Mouse (Mus musculus) large intestine, adult 2 months (tissue): Measurements from ENCODE around the gene Acvr1b. TPM values are rescaled to one million over a fixed set of nuclear protein-coding genes. Genes with fewer than 3 reads are reported as not detected.

Experiments
- DNase-seq: peaks from one replicate; pipeline ENCODE4 v3.0.0-alpha.2; 2012; ENCODE audit warnings: low read depth, low spot score
- WGBS: fragments of 180-500 bp; shearing (Covaris S2); methylation state at CpG from one replicate; pipeline ENCODE4 v1.1.7; 2018; 5-methylcytosine and 5-hydroxymethylcytosine counted together
- polyA plus RNA-seq: library from polyadenylated mRNA; depleted of rRNA; stranded (reverse); fragments of >200 nt; gene quantifications from 2 replicates; pipeline ENCODE4 v1.2.3, GENCODE M21; 2012

The Acvr1b gene
- polyA plus RNA-seq, 1 experiment, result 31.7 TPM

GRCm38 (mm10) chr15:101145424-101146099, 28.3 kb upstream of the Acvr1b start:
- peak; percentile 93 for DNase-seq
- WGBS, result under 1% methylated on average over 19 of the region's 19 CpGs

DNA sequence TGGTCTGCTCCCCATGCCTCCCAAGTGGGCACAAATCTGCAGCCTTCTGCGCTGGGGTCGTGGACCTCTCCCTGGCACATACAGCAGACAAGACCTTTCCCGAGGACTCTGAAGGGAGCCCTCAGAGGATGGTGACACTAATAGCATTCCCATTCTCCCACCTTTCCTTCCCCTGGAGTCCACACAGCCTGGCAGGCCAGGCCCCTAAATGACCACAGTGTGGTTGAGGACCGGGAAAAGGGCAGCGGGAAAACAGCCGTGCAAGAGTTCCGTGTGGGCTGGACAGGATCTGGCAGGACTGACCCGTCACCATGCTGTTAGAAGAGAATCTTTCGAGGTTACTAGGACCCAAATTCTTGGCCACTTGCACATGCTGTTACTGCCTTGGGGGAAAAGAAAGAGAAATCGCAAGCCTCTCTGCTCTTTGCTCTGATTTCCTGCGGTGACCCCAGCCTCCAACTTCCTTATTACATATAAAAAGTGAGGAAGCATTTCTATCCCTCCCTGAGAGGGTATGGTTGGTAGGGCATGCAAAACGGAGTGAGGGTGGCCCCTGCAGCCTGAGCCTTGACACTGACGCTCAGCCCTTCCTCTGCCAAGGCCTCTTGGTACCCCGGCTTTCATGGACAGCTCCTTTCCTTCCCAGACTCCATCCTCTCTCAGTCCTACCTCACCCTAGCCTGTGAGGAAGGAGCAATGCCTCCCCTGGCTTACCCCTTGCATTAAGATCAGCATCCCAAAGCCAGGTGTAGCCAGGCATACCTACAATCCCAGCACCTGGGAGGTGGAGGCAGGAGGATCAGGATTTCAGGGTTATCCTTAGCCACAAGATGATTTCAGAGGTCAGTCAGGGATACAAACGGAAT, 27.5 kb upstream of the Acvr1b start:
- no peak for DNase-seq
- 18% methylated on average over 15 of the region's 15 CpGs for WGBS

DNA sequence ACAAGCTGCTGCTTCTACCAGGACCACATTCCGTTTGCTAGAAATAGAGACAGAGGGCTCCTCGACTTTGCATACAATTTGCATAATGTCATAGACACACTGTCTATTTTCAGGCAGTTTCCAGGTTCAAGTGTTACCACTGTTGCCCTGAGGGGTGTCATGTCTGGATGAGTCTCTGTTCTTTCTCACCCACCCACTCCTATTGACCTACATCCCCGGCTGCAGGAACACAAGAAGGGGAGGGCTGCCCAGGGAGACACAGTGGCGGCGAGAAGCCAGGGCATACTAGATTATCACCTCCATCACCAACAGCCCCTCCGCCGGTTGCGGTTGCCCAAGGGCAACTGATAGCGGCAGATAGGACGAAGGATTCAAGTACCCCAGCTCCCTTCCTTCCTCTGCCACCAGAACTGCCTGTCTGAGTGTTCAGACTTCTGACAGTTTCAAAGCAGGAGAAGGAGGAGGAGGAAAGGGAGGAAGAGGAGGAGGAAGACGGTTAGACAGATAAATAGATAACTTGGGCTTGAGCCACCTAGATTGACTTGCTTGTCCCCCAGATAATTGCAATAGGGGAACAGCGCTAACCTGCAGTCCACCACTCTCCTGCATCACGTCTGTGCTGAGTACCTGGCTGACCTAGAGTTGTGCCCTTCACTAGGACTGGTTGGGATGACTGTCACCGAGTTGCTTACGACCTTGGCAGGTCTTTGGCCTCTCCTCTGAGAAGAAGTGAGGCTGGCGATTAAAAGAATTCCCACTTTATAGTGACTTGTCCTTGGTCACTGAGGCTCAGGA, 26.6 kb upstream of the Acvr1b start:
- DNase-seq, result no peak
- 73% methylated on average over 16 of the region's 16 CpGs for WGBS

- DNase-seq, result no peak
- WGBS, result 22% methylated on average over 6 of the region's 6 CpGs
Measured at GRCm38 (mm10) chr15:101147910-101148273, 26.0 kb upstream of the Acvr1b start.

GRCm38 (mm10) chr15:101148604-101149003, 25.3 kb upstream of the Acvr1b start:
- DNase-seq, result no peak
- 57% methylated on average over 6 of the region's 6 CpGs for WGBS

GRCm38 (mm10) chr15:101151409-101152261, 22.2 kb upstream of the Acvr1b start:
- 85% methylated on average over 9 of the region's 9 CpGs for WGBS
- no peak for DNase-seq

GRCm38 (mm10) chr15:101154700-101155616, 18.9 kb upstream of the Acvr1b start:
- no peak for DNase-seq
- 74% methylated on average over 7 of the region's 7 CpGs for WGBS

DNA sequence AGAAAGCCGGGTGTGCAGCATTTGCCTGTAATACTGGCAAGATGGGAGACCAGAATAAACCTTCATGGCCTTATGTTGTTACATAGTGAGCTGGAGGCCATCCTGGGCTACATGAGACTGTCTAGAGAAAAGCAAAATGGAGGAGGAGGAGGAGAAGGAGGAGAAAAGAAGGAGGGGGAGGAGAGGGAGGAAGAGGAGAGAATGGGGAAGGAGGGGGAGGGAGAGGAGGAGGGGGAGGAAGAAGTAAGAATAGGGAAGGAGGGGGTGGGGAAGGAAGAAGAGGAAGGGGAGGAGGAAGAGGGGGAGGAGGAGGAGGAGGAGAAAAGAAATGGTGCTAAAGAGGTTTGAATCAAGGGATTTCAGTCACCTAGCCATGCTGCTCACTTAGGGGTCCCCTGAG, 13.7 kb upstream of the Acvr1b start:
- 54% methylated on average over 1 of the region's 1 CpGs for WGBS
- no peak for DNase-seq

GRCm38 (mm10) chr15:101160591-101160990, 13.3 kb upstream of the Acvr1b start:
- WGBS, result 66% methylated on average over 7 of the region's 7 CpGs
- no peak for DNase-seq

- DNase-seq, result no peak
- 35% methylated on average over 7 of the region's 7 CpGs for WGBS
Measured at GRCm38 (mm10) chr15:101161534-101161933, 12.3 kb upstream of the Acvr1b start.

- DNase-seq, result no peak
- WGBS, result 23% methylated on average over 15 of the region's 15 CpGs
Measured at GRCm38 (mm10) chr15:101163056-101163458, 10.8 kb upstream of the Acvr1b start.

GRCm38 (mm10) chr15:101163854-101164253, 10.0 kb upstream of the Acvr1b start:
- DNase-seq, result no peak
- WGBS, result 23% methylated on average over 5 of the region's 5 CpGs

DNA sequence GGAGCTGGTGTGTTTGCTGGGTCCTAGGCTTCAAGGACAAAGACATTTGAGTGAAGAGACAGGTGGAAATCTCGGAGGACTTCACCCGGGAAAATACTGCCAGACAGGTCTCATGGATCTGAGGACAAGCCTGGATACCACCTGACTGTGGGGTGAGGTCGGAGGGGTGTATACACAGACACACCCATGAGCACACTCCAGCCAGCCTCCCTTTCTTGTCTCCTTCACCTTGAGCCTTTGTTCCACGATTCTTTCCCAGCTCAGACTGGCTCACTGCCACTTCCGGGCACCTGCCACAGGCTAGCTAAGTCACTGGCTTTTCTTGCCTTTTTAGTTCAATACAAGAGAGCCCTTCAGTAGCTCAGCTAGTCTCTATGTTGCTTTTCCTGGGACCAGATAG, 9.6 kb upstream of the Acvr1b start:
- 38% methylated on average over 5 of the region's 5 CpGs for WGBS
- no peak for DNase-seq

DNA sequence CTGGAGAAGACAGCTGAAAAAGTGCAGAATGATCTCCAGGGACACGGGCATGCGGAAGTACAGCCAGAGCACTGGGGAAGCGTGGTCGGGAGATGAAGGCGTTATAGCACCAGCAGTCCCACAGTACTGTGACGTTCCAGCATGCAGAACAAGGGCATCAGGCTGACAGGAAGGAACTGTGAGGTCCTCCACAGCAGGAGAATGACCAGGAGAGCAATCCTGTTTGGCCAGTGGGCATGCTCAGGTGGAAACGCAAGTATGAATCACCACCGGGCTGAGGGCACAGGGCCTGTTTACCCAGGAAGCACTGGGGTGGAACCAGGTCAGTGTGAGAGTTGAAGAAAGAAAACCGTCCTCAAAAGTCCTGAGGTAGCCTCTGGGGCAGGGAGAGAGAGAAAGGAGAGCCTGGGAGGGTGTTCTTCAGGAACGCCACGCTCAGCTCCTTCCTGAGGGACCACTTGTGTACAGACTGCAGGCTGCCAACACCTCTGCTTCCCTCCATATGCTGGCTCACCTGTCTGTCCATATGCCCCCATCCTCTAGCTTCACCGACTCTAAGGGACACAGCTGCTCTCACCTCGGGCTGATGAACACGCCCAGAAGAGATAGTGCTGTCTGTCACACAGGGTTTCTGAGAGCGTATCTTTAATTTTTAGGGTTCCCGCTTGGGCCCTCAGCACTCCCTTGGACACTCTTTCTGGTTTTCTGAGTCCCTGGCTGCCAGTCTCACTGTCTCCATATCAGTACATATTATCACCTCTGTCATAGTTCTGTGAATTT, 8.0 kb upstream of the Acvr1b start:
- DNase-seq, result no peak
- WGBS, result 32% methylated on average over 16 of the region's 16 CpGs

GRCm38 (mm10) chr15:101167553-101167952, 6.3 kb upstream of the Acvr1b start:
- no peak for DNase-seq
- 29% methylated on average over 11 of the region's 11 CpGs for WGBS

- no peak for DNase-seq
- WGBS, result 89% methylated on average over 5 of the region's 5 CpGs
Measured at GRCm38 (mm10) chr15:101169910-101170309, 4.0 kb upstream of the Acvr1b start.

- DNase-seq, result no peak
- 93% methylated on average over 10 of the region's 10 CpGs for WGBS
Measured at GRCm38 (mm10) chr15:101170413-101170980, 3.4 kb upstream of the Acvr1b start.
